Mouse (Mus musculus) duodenum, adult 2 months (tissue): ENCODE data around the gene Ppp1r7. TPM values are rescaled to one million over a fixed set of nuclear protein-coding genes. Genes with fewer than 3 reads are reported as not detected.

Experiments
- polyA plus RNA-seq: library from polyadenylated mRNA; depleted of rRNA; stranded (reverse); fragments of >200 nt; gene quantifications from 2 replicates; pipeline ENCODE4 v1.2.3, GENCODE M21; 2012; ENCODE audit warnings: low replicate concordance; rRNA removed

The Ppp1r7 gene
- 1.3 and 1.8 TPM in 2 replicates for polyA plus RNA-seq

DNA sequence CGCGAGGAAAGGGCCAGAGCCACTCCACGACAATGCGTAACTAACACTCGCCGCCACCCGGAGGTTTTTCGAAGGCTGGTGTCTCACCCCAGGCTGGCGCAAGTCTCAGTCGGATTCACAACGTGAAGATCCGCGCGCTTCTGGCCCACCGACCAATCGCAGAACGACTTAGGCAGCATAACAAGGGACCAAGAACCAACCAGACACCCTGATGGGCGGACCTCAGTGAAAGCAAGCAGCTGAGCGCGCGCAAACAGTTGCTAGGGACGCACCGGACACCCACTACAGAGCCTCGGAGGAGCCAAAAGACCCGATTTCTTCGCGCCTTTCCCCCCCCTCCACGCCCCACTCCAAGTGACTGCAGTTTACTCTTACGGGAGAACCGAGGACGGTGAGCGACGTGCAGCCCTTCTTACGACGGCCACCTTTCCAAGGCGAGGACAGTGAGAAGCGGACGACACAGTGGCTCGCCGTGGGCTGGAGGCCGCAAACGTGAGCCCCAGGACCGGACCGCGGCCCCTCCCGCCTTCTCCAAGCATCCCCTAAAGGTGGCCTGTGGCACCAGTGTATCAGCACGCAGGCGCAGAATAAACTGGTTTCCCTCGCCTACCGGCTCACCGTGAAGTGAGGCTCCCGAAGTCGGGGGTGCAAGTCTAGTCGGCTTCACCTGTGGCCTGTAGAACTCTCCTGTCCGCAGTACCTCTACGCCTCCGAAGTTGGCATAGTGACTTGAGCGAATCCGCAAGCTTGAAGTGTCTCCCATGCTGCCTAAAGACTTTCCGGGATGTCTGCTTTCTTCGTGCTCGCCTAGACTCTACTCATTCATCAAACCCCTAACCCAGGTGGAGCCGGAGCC lies at the start of gene Ppp1r7, which contains the start of gene Pask:
Ppp1r7 (plus strand) TSS at position 207 of the 856 bp plus-strand sequence.
Pask (minus strand) TSS at position 835 of the 856 bp plus-strand sequence.

GRCm38 (mm10) chr1:93305581-93306337 lies 36.9 kb upstream of the Ppp1r7 start, which contains the start of gene Mterf4:
Gene Mterf4 (minus strand): TSS chr1:93305915.

GRCm38 (mm10) chr1:93373665-93374064 lies 31.0 kb downstream of the Ppp1r7 start, which contains the start of gene Ano7:
Gene Ano7 (plus strand): TSS chr1:93373930.

Other genes with a start within 250 kb of the Ppp1r7 start
- 1.1 and 2.4 TPM in 2 replicates for gene Kif1a, start 240.9 kb upstream of the Ppp1r7 start, polyA plus RNA-seq
- gene Agxt, start 207.6 kb upstream of the Ppp1r7 start, polyA plus RNA-seq = 0.58 and 0.62 TPM in 2 replicates
- gene 2310007B03Rik, start 181.9 kb upstream of the Ppp1r7 start, polyA plus RNA-seq = 6.1 and 11.4 TPM in 2 replicates
- 0.02 TPM in 1 of 2 replicates, not detected in the other for gene Crocc2, start 174.1 kb upstream of the Ppp1r7 start, polyA plus RNA-seq
- 0.84 and 3.6 TPM in 2 replicates for gene Sned1, start 107.0 kb upstream of the Ppp1r7 start, polyA plus RNA-seq
- 3.2 and 3.9 TPM in 2 replicates for gene Mterf4, start 36.9 kb upstream of the Ppp1r7 start, polyA plus RNA-seq
- gene Pask, start 628 bp downstream of the Ppp1r7 start, polyA plus RNA-seq = 1.0 and 1.5 TPM in 2 replicates
- gene Ano7, start 31.1 kb downstream of the Ppp1r7 start, polyA plus RNA-seq = 27.6 and 41.6 TPM in 2 replicates
- 41.9 and 50.4 TPM in 2 replicates for gene Hdlbp, start 136.0 kb downstream of the Ppp1r7 start, polyA plus RNA-seq
- gene Farp2, start 169.2 kb downstream of the Ppp1r7 start, polyA plus RNA-seq = 6.7 and 7.4 TPM in 2 replicates